Mouse (Mus musculus): Measurements from ENCODE around the gene Nphp4.

DNA sequence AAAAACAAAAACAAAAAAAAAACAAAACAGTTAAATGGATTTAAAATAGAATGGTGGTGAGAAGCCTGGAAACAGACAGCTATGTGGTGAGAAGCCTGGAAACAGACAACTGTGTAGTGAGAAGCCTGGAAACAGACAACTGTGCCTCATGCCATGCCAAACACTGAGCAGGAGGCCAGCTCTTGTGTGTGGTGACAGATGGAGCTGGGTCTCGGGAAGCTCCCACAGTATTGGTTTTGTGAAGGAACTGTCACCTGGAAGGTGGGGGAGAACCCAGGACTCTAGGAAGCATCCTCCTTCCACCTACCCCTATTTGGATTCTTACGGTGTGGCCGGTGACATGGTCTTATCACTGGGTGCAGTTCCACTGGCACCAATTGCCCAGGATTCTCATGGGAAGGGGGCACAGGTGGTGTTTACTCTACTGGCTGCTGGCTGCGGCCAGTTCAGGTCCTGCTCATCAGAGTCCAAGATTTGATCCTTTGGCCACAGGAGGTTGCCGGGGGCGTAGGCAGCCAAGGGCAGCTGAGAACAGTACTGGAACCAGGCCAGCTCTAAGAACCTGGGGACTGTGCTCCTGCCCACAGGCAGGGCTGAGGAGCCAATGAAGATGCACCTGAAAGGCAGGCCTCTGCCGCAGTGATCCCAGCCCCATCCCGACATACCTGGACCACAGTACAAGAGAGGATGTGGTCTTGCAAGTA, 77.2 kb downstream of the Nphp4 start:
- no peak for TF ChIP-seq CTCF (IDR thresholded peaks at IDR 0.05; ENCODE audit: low read depth)
- TF ChIP-seq EP300 (IDR thresholded peaks at IDR 0.05; ENCODE audit: low read depth), result no peak

All from heart, postnatal 0 days (tissue).